ENCODE assay signal across 8 mouse cellular contexts in the genomic region with DNA sequence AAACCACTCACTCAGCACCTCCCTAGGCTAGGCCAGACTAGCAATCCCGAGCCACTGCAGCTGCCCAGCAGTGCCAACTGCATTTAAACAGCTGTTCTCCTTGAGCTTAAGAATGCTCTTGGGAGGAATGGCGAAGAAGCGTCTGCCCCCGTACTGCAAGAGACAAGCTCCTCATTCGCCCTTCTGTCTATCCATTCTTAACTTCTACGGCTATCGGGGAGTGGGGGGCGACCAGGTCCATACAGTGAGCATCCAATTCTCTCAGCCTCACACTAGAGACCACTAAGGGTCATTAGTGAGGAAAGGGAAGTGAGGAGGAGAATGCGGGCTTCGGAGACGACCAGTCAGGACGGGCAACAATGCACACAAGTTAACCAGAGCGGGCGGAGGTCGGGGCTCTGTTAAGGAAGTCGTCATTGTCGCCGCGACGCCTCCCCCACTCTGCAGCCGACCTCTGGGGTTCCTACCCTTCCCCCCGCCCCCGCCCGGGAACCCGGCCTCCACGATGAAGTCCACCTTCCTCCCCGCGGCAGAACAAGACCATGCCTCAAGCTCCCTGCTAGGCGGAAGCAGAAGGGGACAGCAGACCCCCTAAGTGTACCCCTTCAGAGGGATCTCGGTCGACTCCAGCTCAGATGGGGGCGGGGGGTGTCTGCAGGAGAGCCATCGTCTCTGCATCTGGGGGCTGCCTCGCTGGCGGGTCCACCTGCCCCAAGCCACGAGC. TPM values are rescaled to one million over a fixed set of nuclear protein-coding genes. Genes with fewer than 3 reads are reported as not detected.
DNase-seq lines count a peak whose midpoint lies in the region; ATAC-seq lines count a peak whose summit lies in the region.

A gene (plus strand): TSS at position 484 of the 724 bp plus-strand sequence.

- no peaks in the 10 kb centered on the region for H3K27me3 ChIP-seq in embryonic facial prominence, embryonic 15.5 days
- H3K27me3 ChIP-seq in heart, embryonic 14.5 days (ENCODE audit: control insufficient read depth, insufficient read depth, low read length), result no peaks in the 10 kb centered on the region
- no peaks in the 10 kb centered on the region for H3K27me3 ChIP-seq in liver, embryonic 15.5 days

- peak within 1 kb of the TSS; percentile 97 for H3K27ac ChIP-seq in embryonic facial prominence, embryonic 15.5 days (replicated peaks)
- H3K27ac ChIP-seq in heart, embryonic 14.5 days (replicated peaks in 1 of 2; ENCODE audit: control insufficient read depth in 1 of 2, insufficient read depth in 1 of 2, low read depth in 2 of 2, low read length in 2 of 2), result peak within 1 kb of the TSS; percentile 90 to 96
- H3K27ac ChIP-seq in liver, embryonic 15.5 days (replicated peaks), result peak within 1 kb of the TSS; percentile 82

- H3K4me3 ChIP-seq in embryonic facial prominence, embryonic 15.5 days (replicated peaks), result peak within 1 kb of the TSS; percentile 92
- peak within 1 kb of the TSS; percentile 97 to 98 for H3K4me3 ChIP-seq in heart, embryonic 14.5 days (ENCODE audit: control insufficient read depth in 1 of 2, insufficient read depth in 1 of 2, low read depth in 1 of 2, low read length in 2 of 2)
- peak within 1 kb of the TSS; percentile 92 for H3K4me3 ChIP-seq in liver, embryonic 15.5 days (replicated peaks)

- 0 out of 2 replicates have a peak, but pooled peaks cover 4% of the 10 kb centered on the region for H3K36me3 ChIP-seq in embryonic facial prominence, embryonic 15.5 days
- H3K36me3 ChIP-seq in heart, embryonic 14.5 days (ENCODE audit: control insufficient read depth, insufficient read depth, low read length), result no peaks in the 10 kb centered on the region
- H3K36me3 ChIP-seq in liver, embryonic 15.5 days (replicated peaks), result no peaks in the 10 kb centered on the region

- ATAC-seq in embryonic facial prominence, embryonic 15.5 days (ENCODE audit: insufficient number of reproducible peaks, low FRiP score, low TSS enrichment, low read depth), result peak; percentile 44
- peak; percentile 75 for ATAC-seq in heart, embryonic 14.5 days (ENCODE audit: insufficient number of reproducible peaks, insufficient read depth, low FRiP score, low read depth)
- ATAC-seq in liver, embryonic 15.5 days (ENCODE audit: insufficient read depth), result peak; percentile 62

- peaks cover 26% of the 10 kb centered on the region for H3K4me1 ChIP-seq in embryonic facial prominence, embryonic 15.5 days
- H3K4me1 ChIP-seq in heart, embryonic 14.5 days (ENCODE audit: control insufficient read depth in 2 of 2, insufficient read depth in 2 of 2, low read length in 2 of 2), result peaks cover 6 to 25% of the 10 kb centered on the region in 2 experiments
- H3K4me1 ChIP-seq in liver, embryonic 15.5 days (replicated peaks), result peaks cover 54% of the 10 kb centered on the region

- H3K4me2 ChIP-seq in embryonic facial prominence, embryonic 15.5 days (replicated peaks), result peak within 1 kb of the TSS; percentile 56
- peak within 1 kb of the TSS; percentile 88 for H3K4me2 ChIP-seq in heart, embryonic 14.5 days (ENCODE audit: low read length)
- H3K4me2 ChIP-seq in liver, embryonic 15.5 days, result peak within 1 kb of the TSS; percentile 86

- no peaks in the 10 kb centered on the region for H3K9me3 ChIP-seq in embryonic facial prominence, embryonic 15.5 days (replicated peaks)
- H3K9me3 ChIP-seq in heart, embryonic 14.5 days (ENCODE audit: control insufficient read depth, low read length), result no peaks in the 10 kb centered on the region
- H3K9me3 ChIP-seq in liver, embryonic 15.5 days (replicated peaks), result no peaks in the 10 kb centered on the region

- DNase-seq in B cell, adult 2 months, result peak; percentile 78 to 79
- DNase-seq in ZHBTc4 (ENCODE audit: low read depth, low spot score), result peak; percentile 86
- DNase-seq in kidney, postnatal 10 days, result peak; percentile 85
- DNase-seq in neural tube, embryonic 10.5 days (ENCODE audit: extremely low spot score, low spot score), result peak; percentile 72
- peak; percentile 70 to 77 for DNase-seq in thymus, adult 18-20 months

- peak within 1 kb of the TSS; percentile 87 for H3K9ac ChIP-seq in embryonic facial prominence, embryonic 15.5 days
- H3K9ac ChIP-seq in heart, embryonic 14.5 days (ENCODE audit: low read length), result peak within 1 kb of the TSS; percentile 98
- peak within 1 kb of the TSS; percentile 85 for H3K9ac ChIP-seq in liver, embryonic 15.5 days

- under 1% methylated on average over 36 of the region's 36 CpGs for WGBS in embryonic facial prominence, embryonic 15.5 days
- under 1% methylated on average over 34 of the region's 36 CpGs for WGBS in heart, embryonic 14.5 days
- under 1% methylated on average over 35 of the region's 36 CpGs for WGBS in liver, embryonic 15.5 days (ENCODE audit: insufficient replicate concordance)

RNA-seq across cellular contexts. Expression of the gene that starts here (rescaled TPM):
- polyA plus RNA-seq in embryonic facial prominence, embryonic 15.5 days (2015; fragmentation: Nextera tagmentation; extraction: Ambion mirVana), result 74.6 and 75.5 TPM in 2 replicates
- 76.6 and 81.1 TPM in 2 replicates for polyA plus RNA-seq in heart, embryonic 14.5 days (2014; fragmentation: Nextera tagmentation; extraction: Ambion mirVana)
- 18.8 and 19.2 TPM in 2 replicates for polyA plus RNA-seq in liver, embryonic 15.5 days (2015; fragmentation: Nextera tagmentation; extraction: Ambion mirVana)

Comparison
In these comparisons a context has a peak if more than half of its experiments do, and no peak if none do; other contexts are left out.
1. Peak in every context shown above with its lines: DNase-seq, ATAC-seq, H3K4me3 ChIP-seq and H3K27ac ChIP-seq.